Mouse (Mus musculus) bone marrow, adult 2 months (tissue): ENCODE results near the gene Fbp1. TPM values are rescaled to one million over a fixed set of nuclear protein-coding genes. Genes with fewer than 3 reads are reported as not detected.

Experiments used
- H3K27ac ChIP-seq: fragments of 200-500 bp; 2 replicates; pipeline ENCODE4 v1.5.1; 2012; ENCODE audit warnings: low read depth, mild to moderate bottlenecking, control low read depth, inconsistent platforms, low read length; ENCODE audit not compliant: control insufficient read depth, poor library complexity, insufficient read depth
- H3K4me1 ChIP-seq: fragments of 200-500 bp; 2 replicates; pipeline ENCODE4 v1.6.1; 2011; ENCODE audit warnings: low read length; ENCODE audit not compliant: control insufficient read depth, insufficient read depth
- H3K4me3 ChIP-seq: fragments of 200-500 bp; replicated peaks from 2 replicates; pipeline ENCODE3; 2011; ENCODE audit warnings: mild to moderate bottlenecking, low read depth, low read length, control low read depth; ENCODE audit not compliant: control insufficient read depth
- CTCF ChIP-seq: fragments of 200-500 bp; IDR thresholded peaks from 2 replicates; pipeline ENCODE4 v1.5.1; 2011; ENCODE audit warnings: low read length, control low read depth; ENCODE audit not compliant: control insufficient read depth, insufficient read depth
- POLR2A ChIP-seq: fragments of 200-500 bp; IDR thresholded peaks from 2 replicates; pipeline ENCODE4 v1.6.1; 2011; ENCODE audit warnings: low read depth, mild to moderate bottlenecking, control low read depth, low read length, borderline replicate concordance; ENCODE audit not compliant: control insufficient read depth
- WGBS: fragments of 180-500 bp; shearing (Covaris S2); methylation state at CpG from one replicate; pipeline ENCODE4 v1.1.7; 2018; 5-methylcytosine and 5-hydroxymethylcytosine counted together
- polyA plus RNA-seq: library from polyadenylated mRNA; stranded (reverse); fragments of >200 nt; gene quantifications from 2 replicates; pipeline ENCODE4 v1.2.4, GENCODE M21; 2011; ENCODE audit warnings: low replicate concordance; ENCODE audit not compliant: missing spikeins, insufficient read depth, insufficient read length

Fbp1 gene
- polyA plus RNA-seq, 1 experiment = 9.4 TPM

DNA sequence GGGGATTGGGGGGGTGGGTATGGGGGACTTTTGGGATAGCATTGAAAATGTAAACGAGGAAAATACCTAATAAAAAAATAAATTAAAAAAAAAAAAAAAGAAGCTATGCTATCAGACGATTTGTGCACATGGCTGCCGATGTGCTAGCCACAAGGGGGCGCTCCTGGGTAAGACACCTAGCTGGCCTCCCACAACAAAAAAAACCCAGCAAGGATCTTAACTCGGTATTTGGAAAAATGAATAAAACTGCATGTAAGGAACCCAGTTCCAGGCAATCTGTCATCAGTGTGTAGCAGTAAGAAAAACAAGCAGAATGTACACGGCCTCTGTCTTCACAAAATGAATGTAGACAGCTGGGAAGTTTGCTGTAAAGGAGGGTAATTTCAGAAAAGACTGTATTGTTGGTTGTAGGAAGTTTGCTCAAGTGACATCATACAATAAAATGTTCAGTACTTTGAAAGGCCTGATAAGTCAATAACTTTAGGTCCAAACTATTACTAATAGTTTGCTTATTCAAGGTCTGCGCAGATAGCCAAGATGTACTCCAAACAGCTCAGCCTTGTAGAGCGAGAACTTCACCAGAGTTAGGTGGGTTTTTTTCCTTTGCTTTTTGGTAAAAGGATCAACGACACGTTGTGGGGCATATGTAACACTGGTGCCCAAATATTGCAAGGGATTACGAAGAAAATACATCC is 31.7 kb upstream of the Fbp1 start:
- WGBS = 38% methylated on average over 11 of the region's 11 CpGs
- TF ChIP-seq CTCF = peak; percentile 83
- TF ChIP-seq POLR2A = no peak
- Histone ChIP-seq H3K4me1 (no peaks in the 10 kb centered on the region), H3K4me3 (no peak overlapping the region), H3K27ac (no peak overlapping the region)

- Histone ChIP-seq H3K27ac (no peak overlapping the region), H3K4me1 (no peaks in the 10 kb centered on the region), H3K4me3 (no peak overlapping the region)
- WGBS = 19% methylated on average over 1 of the region's 1 CpGs
- TF ChIP-seq CTCF = no peak
- no peak for TF ChIP-seq POLR2A
These were observed 29.5 kb upstream of the Fbp1 start for GRCm38 (mm10) chr13:62917416-62918110.

- Histone ChIP-seq H3K4me1 (no peaks in the 10 kb centered on the region), H3K27ac (no peak overlapping the region), H3K4me3 (no peak overlapping the region)
- TF ChIP-seq CTCF (no peak), POLR2A (no peak)
- 32% methylated on average over 4 of the region's 4 CpGs for WGBS
These were observed 28.6 kb upstream of the Fbp1 start for GRCm38 (mm10) chr13:62916675-62917074.

DNA sequence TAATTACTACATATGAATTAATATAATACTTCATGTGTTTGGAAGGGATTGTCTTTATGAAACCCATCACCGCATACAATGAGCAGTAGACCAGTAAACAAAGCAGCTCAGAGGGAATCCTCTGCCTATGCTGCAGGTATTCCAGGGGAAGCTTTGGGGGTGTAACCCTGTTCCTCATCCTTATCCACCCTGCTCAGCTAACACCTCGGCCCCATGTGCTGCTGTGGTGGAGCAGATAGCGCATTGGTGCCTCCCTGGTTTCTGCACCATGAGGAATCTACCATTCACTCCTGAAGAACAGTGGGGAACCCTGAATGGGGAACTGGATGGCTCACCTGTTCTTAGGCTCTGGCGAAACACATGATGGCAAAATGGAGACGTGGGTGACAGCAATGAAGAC is 23.5 kb upstream of the Fbp1 start:
- H3K4me1 ChIP-seq = no peaks in the 10 kb centered on the region; the same call in 1 of the 2 replicates
- no peak overlapping the region for H3K27ac ChIP-seq
- 68% methylated on average over 5 of the region's 5 CpGs for WGBS
- no peak overlapping the region for H3K4me3 ChIP-seq
- TF ChIP-seq POLR2A (no peak), CTCF (no peak)

DNA sequence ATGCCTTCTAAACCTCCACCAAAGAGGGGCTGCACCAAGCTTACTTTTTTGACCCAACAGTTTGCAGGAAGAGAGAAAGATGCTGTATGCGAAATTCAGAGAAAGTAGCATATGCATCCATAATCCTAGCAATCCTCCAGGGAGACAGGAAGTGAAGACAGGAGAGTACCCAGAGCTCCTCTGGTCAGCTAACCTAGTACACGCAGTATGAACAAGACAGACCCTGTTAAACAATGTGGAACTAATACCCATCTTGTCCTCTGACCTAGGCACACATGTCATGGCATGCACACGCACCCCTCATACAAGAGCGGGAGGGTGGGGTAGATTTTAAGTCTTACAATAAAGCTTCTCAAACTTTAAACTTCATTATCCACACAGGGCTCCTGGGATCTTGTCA is 22.1 kb upstream of the Fbp1 start:
- 76% methylated on average over 4 of the region's 4 CpGs for WGBS
- Histone ChIP-seq H3K4me3 (no peak overlapping the region), H3K27ac (no peak overlapping the region), H3K4me1 (no peaks in the 10 kb centered on the region; the same call in 1 of the 2 replicates)
- TF ChIP-seq CTCF (no peak), POLR2A (no peak)

GRCm38 (mm10) chr13:62909776-62910175 is 21.7 kb upstream of the Fbp1 start:
- TF ChIP-seq POLR2A = no peak
- no peak for TF ChIP-seq CTCF
- Histone ChIP-seq H3K4me1 (no peaks in the 10 kb centered on the region; the same call in 1 of the 2 replicates), H3K27ac (no peak overlapping the region), H3K4me3 (no peak overlapping the region)
- WGBS = 59% methylated on average over 5 of the region's 5 CpGs

- WGBS = 73% methylated on average over 8 of the region's 8 CpGs
- no peak overlapping the region for H3K4me3 ChIP-seq
- H3K4me1 ChIP-seq = no peaks in the 10 kb centered on the region; the same call in 1 of the 2 replicates
- TF ChIP-seq CTCF (no peak), POLR2A (no peak)
- no peak overlapping the region for H3K27ac ChIP-seq
These were observed 20.1 kb upstream of the Fbp1 start for GRCm38 (mm10) chr13:62908163-62908559.

- H3K27ac ChIP-seq = no peak overlapping the region
These were observed 19.6 kb upstream of the Fbp1 start for GRCm38 (mm10) chr13:62907527-62908162.

More at GRCm38 (mm10) chr13:62907527-62908162, 19.6 kb upstream of the Fbp1 start:
- 88% methylated on average over 14 of the region's 14 CpGs for WGBS
- Histone ChIP-seq H3K4me3 (no peak overlapping the region), H3K4me1 (no peaks in the 10 kb centered on the region; the same call in 1 of the 2 replicates)
- no peak for TF ChIP-seq POLR2A
- TF ChIP-seq CTCF = no peak
